Mouse (Mus musculus): ENCODE measurements around the gene Pkd1l2.

DNA sequence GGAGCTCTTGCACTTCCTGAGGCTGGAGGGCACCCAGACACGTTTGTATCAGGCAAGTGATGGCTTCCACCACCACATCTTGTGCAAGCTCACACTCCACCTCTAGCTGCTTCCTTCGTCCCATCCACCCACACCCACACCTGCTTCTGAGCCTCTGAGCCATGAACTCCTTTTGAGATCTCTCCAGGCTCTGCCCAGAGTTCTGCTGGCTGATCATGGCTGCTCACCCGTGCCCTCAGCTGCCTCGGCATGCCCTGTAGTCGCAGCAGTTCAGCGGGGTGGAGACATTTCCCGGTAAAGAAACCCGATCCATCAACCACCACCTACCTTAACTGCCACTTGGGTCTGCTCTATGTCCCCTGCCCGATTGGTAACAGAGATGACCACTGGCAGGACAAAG lies 30.9 kb downstream of the Pkd1l2 start:
- TF ChIP-seq CTCF (IDR thresholded peaks at IDR 0.05; ENCODE audit: borderline replicate concordance, insufficient read depth, low read depth, low read length), result no peak
- no peak for TF ChIP-seq POLR2A (IDR thresholded peaks at IDR 0.05; ENCODE audit: borderline replicate concordance, insufficient read depth, low read length)

Data from cerebellum, adult 2 months (tissue).